Mouse (Mus musculus): ENCODE results near the gene Ssbp3. TPM values are rescaled to one million over a fixed set of nuclear protein-coding genes. Genes with fewer than 3 reads are reported as not detected.

Gene Ssbp3
- polyA plus RNA-seq, 1 experiment from 2014 or later: 31.5 TPM

- Histone ChIP-seq H3K9ac (ENCODE audit: low read depth, low read length) (no peak overlapping the region), H3K4me3 (ENCODE audit: low read depth, low read length) (no peak overlapping the region), H3K27ac (ENCODE audit: low read length) (no peak overlapping the region), H3K4me2 (ENCODE audit: low read depth, low read length) (no peak overlapping the region), H3K4me1 (ENCODE audit: control insufficient read depth, low read depth, low read length) (no peaks in the 10 kb centered on the region), H3K27me3 (ENCODE audit: control insufficient read depth, insufficient read depth, low read depth, low read length) (no peaks in the 10 kb centered on the region), H3K36me3 (ENCODE audit: control insufficient read depth, insufficient read depth) (no peaks in the 10 kb centered on the region), H3K9me3 (replicated peaks; ENCODE audit: control insufficient read depth, low read length) (no peaks in the 10 kb centered on the region)
- ATAC-seq (ENCODE audit: low read depth): no peak
- WGBS (ENCODE audit: insufficient replicate concordance): 69% methylated on average over 4 of the region's 4 CpGs
Observed at GRCm38 (mm10) chr4:107078894-107079293, 168.4 kb downstream of the Ssbp3 start.

- no peaks in the 10 kb centered on the region for H3K36me3 ChIP-seq (ENCODE audit: control insufficient read depth, insufficient read depth)
- H3K27ac ChIP-seq (ENCODE audit: low read length): no peak overlapping the region
- H3K9ac ChIP-seq (ENCODE audit: low read depth, low read length): no peak overlapping the region
- no peaks in the 10 kb centered on the region for H3K9me3 ChIP-seq (replicated peaks; ENCODE audit: control insufficient read depth, low read length)
- H3K27me3 ChIP-seq (ENCODE audit: control insufficient read depth, insufficient read depth, low read depth, low read length): no peaks in the 10 kb centered on the region
- no peaks in the 10 kb centered on the region for H3K4me1 ChIP-seq (ENCODE audit: control insufficient read depth, low read depth, low read length)
- no peak overlapping the region for H3K4me2 ChIP-seq (ENCODE audit: low read depth, low read length)
- ATAC-seq (ENCODE audit: low read depth): no peak
- H3K4me3 ChIP-seq (ENCODE audit: low read depth, low read length): no peak overlapping the region
Observed at GRCm38 (mm10) chr4:107079716-107080115, 169.2 kb downstream of the Ssbp3 start.

GRCm38 (mm10) chr4:107082185-107082584 lies 171.7 kb downstream of the Ssbp3 start:
- Histone ChIP-seq H3K4me1 (ENCODE audit: control insufficient read depth, low read depth, low read length) (no peaks in the 10 kb centered on the region), H3K4me3 (ENCODE audit: low read depth, low read length) (no peak overlapping the region), H3K9me3 (replicated peaks; ENCODE audit: control insufficient read depth, low read length) (no peaks in the 10 kb centered on the region), H3K4me2 (ENCODE audit: low read depth, low read length) (no peak overlapping the region), H3K27me3 (ENCODE audit: control insufficient read depth, insufficient read depth, low read depth, low read length) (no peaks in the 10 kb centered on the region), H3K27ac (ENCODE audit: low read length) (no peak overlapping the region), H3K36me3 (ENCODE audit: control insufficient read depth, insufficient read depth) (no peaks in the 10 kb centered on the region), H3K9ac (ENCODE audit: low read depth, low read length) (no peak overlapping the region)
- 74% methylated on average over 3 of the region's 3 CpGs for WGBS (ENCODE audit: insufficient replicate concordance)
- ATAC-seq (ENCODE audit: low read depth): no peak

- Histone ChIP-seq H3K4me1 (ENCODE audit: control insufficient read depth, low read depth, low read length) (no peaks in the 10 kb centered on the region), H3K9me3 (replicated peaks; ENCODE audit: control insufficient read depth, low read length) (no peaks in the 10 kb centered on the region), H3K4me3 (ENCODE audit: low read depth, low read length) (no peak overlapping the region), H3K36me3 (ENCODE audit: control insufficient read depth, insufficient read depth) (no peaks in the 10 kb centered on the region), H3K27ac (ENCODE audit: low read length) (no peak overlapping the region), H3K9ac (ENCODE audit: low read depth, low read length) (no peak overlapping the region), H3K4me2 (ENCODE audit: low read depth, low read length) (no peak overlapping the region), H3K27me3 (ENCODE audit: control insufficient read depth, insufficient read depth, low read depth, low read length) (no peaks in the 10 kb centered on the region)
- 74% methylated on average over 4 of the region's 4 CpGs for WGBS (ENCODE audit: insufficient replicate concordance)
- no peak for ATAC-seq (ENCODE audit: low read depth)
Observed at GRCm38 (mm10) chr4:107083126-107083525, 172.6 kb downstream of the Ssbp3 start.

- no peak overlapping the region for H3K9ac ChIP-seq (ENCODE audit: low read depth, low read length)
- H3K27ac ChIP-seq (ENCODE audit: low read length): no peak overlapping the region
- ATAC-seq (ENCODE audit: low read depth): no peak
- no peaks in the 10 kb centered on the region for H3K27me3 ChIP-seq (ENCODE audit: control insufficient read depth, insufficient read depth, low read depth, low read length)
- no peaks in the 10 kb centered on the region for H3K4me1 ChIP-seq (ENCODE audit: control insufficient read depth, low read depth, low read length)
- 56% methylated on average over 1 of the region's 1 CpGs for WGBS (ENCODE audit: insufficient replicate concordance)
- no peaks in the 10 kb centered on the region for H3K9me3 ChIP-seq (replicated peaks; ENCODE audit: control insufficient read depth, low read length)
- no peak overlapping the region for H3K4me2 ChIP-seq (ENCODE audit: low read depth, low read length)
- H3K36me3 ChIP-seq (ENCODE audit: control insufficient read depth, insufficient read depth): no peaks in the 10 kb centered on the region
- no peak overlapping the region for H3K4me3 ChIP-seq (ENCODE audit: low read depth, low read length)
Observed at GRCm38 (mm10) chr4:107084343-107084742, 173.8 kb downstream of the Ssbp3 start.

GRCm38 (mm10) chr4:107084858-107085257 lies 174.4 kb downstream of the Ssbp3 start:
- Histone ChIP-seq H3K9ac (ENCODE audit: low read depth, low read length) (no peak overlapping the region), H3K27me3 (ENCODE audit: control insufficient read depth, insufficient read depth, low read depth, low read length) (no peaks in the 10 kb centered on the region), H3K4me2 (ENCODE audit: low read depth, low read length) (no peak overlapping the region), H3K4me1 (ENCODE audit: control insufficient read depth, low read depth, low read length) (no peaks in the 10 kb centered on the region), H3K36me3 (ENCODE audit: control insufficient read depth, insufficient read depth) (no peaks in the 10 kb centered on the region), H3K27ac (ENCODE audit: low read length) (no peak overlapping the region), H3K4me3 (ENCODE audit: low read depth, low read length) (no peak overlapping the region), H3K9me3 (replicated peaks; ENCODE audit: control insufficient read depth, low read length) (no peaks in the 10 kb centered on the region)
- WGBS (ENCODE audit: insufficient replicate concordance): 44% methylated on average over 6 of the region's 6 CpGs
- no peak for ATAC-seq (ENCODE audit: low read depth)

- WGBS (ENCODE audit: insufficient replicate concordance): 72% methylated on average over 14 of the region's 14 CpGs
- H3K27ac ChIP-seq (ENCODE audit: low read length): no peak overlapping the region
- no peak overlapping the region for H3K4me2 ChIP-seq (ENCODE audit: low read depth, low read length)
- H3K9ac ChIP-seq (ENCODE audit: low read depth, low read length): no peak overlapping the region
- ATAC-seq (ENCODE audit: low read depth): no peak
- H3K4me1 ChIP-seq (ENCODE audit: control insufficient read depth, low read depth, low read length): no peaks in the 10 kb centered on the region; the same call in 1 of the 2 replicates
- H3K27me3 ChIP-seq (ENCODE audit: control insufficient read depth, insufficient read depth, low read depth, low read length): no peaks in the 10 kb centered on the region
- no peak overlapping the region for H3K4me3 ChIP-seq (ENCODE audit: low read depth, low read length)
- no peaks in the 10 kb centered on the region for H3K9me3 ChIP-seq (replicated peaks; ENCODE audit: control insufficient read depth, low read length)
- H3K36me3 ChIP-seq (ENCODE audit: control insufficient read depth, insufficient read depth): no peaks in the 10 kb centered on the region
Observed at GRCm38 (mm10) chr4:107091696-107092095, 181.2 kb downstream of the Ssbp3 start.

GRCm38 (mm10) chr4:107094484-107095187 lies 184.1 kb downstream of the Ssbp3 start:
- 68% methylated on average over 16 of the region's 16 CpGs for WGBS (ENCODE audit: insufficient replicate concordance)
- no peak for ATAC-seq (ENCODE audit: low read depth)

GRCm38 (mm10) chr4:107096043-107096442 lies 185.5 kb downstream of the Ssbp3 start:
- H3K27ac ChIP-seq (ENCODE audit: low read length): no peak overlapping the region
- H3K27me3 ChIP-seq (ENCODE audit: control insufficient read depth, insufficient read depth, low read depth, low read length): no peaks in the 10 kb centered on the region
- no peak overlapping the region for H3K4me3 ChIP-seq (ENCODE audit: low read depth, low read length)
- H3K4me2 ChIP-seq (ENCODE audit: low read depth, low read length): no peak overlapping the region
- H3K9ac ChIP-seq (ENCODE audit: low read depth, low read length): no peak overlapping the region
- H3K9me3 ChIP-seq (replicated peaks; ENCODE audit: control insufficient read depth, low read length): no peaks in the 10 kb centered on the region
- WGBS (ENCODE audit: insufficient replicate concordance): 12% methylated on average over 6 of the region's 6 CpGs
- no peak for ATAC-seq (ENCODE audit: low read depth)
- no peaks in the 10 kb centered on the region for H3K36me3 ChIP-seq (ENCODE audit: control insufficient read depth, insufficient read depth)
- no peaks in the 10 kb centered on the region; the same call in 1 of the 2 replicates for H3K4me1 ChIP-seq (ENCODE audit: control insufficient read depth, low read depth, low read length)

More at GRCm38 (mm10) chr4:107094484-107095187, 184.1 kb downstream of the Ssbp3 start:
- Histone ChIP-seq H3K4me2 (ENCODE audit: low read depth, low read length) (no peak overlapping the region), H3K9me3 (replicated peaks; ENCODE audit: control insufficient read depth, low read length) (no peaks in the 10 kb centered on the region), H3K36me3 (ENCODE audit: control insufficient read depth, insufficient read depth) (no peaks in the 10 kb centered on the region), H3K9ac (ENCODE audit: low read depth, low read length) (no peak overlapping the region), H3K27ac (ENCODE audit: low read length) (no peak overlapping the region), H3K27me3 (ENCODE audit: control insufficient read depth, insufficient read depth, low read depth, low read length) (no peaks in the 10 kb centered on the region), H3K4me3 (ENCODE audit: low read depth, low read length) (no peak overlapping the region), H3K4me1 (ENCODE audit: control insufficient read depth, low read depth, low read length) (no peaks in the 10 kb centered on the region; the same call in 1 of the 2 replicates)

Measured in liver, embryonic 16.5 days (tissue).